In genomic region chr11:80204037-80204436, GRCm38 (mm10) we compare ENCODE assay signal across 16 mouse cellular contexts. TPM values are rescaled to one million over a fixed set of nuclear protein-coding genes. Genes with fewer than 3 reads are reported as not detected.
DNase-seq lines count a peak whose midpoint lies in the region.
"Had no signal": no experiment of that assay in that cellular context is flagged by ENCODE, and none has a peak within 500 bp of the region (broad histone marks: within the 10 kb centered on the region; RNA-seq: fewer than 3 reads in every experiment).

No protein-coding gene starts in this region.

- DNase-seq in cerebellum, adult 18-20 months, result peak; percentile 15 to 39
- DNase-seq in cerebellum, adult 11 months, result no peak
- DNase-seq in cerebellum, adult 9-10 months, result peak; percentile 53
- DNase-seq in layer of hippocampus, adult 11-12 months (ENCODE audit: low spot score), result peak; percentile 47
- peak; percentile 26 to 33 for DNase-seq in layer of hippocampus, postnatal 36 days
- no peak for DNase-seq in right cerebral cortex, postnatal 14 days
- no peak for DNase-seq in kidney, postnatal 36 days
- DNase-seq: adrenal gland, postnatal 14 days; forebrain, postnatal 0 days; gastrocnemius, postnatal 25 days; heart, adult 2 months; kidney, adult 18-20 months; liver, postnatal 0 days; right cerebral cortex, postnatal 4 days; thymus, adult 18-20 months; thymus, postnatal 4 days had no signal

RNA-seq across cellular contexts. Expression of gene Rhot1, which starts 4.8 kb away (rescaled TPM):
- total RNA-seq in layer of hippocampus, postnatal 36 days (2021), result 10 to 100 TPM; 70.9 to 73.4 TPM

RNA-seq across cellular contexts. Expression of gene Rnf135, which starts 20.4 kb away (rescaled TPM):
- 1 to 10 TPM; 3.8 to 3.9 TPM for total RNA-seq in layer of hippocampus, postnatal 36 days (2021)

RNA-seq across cellular contexts. Expression of gene Adap2, which starts 50.1 kb away (rescaled TPM):
- 1 to 10 TPM; 6.0 to 6.5 TPM for total RNA-seq in layer of hippocampus, postnatal 36 days (2021)

Comparison
In these comparisons a context has a peak if more than half of its experiments do, and no peak if none do; other contexts are left out.
1. DNase-seq: peak in cerebellum, adult 18-20 months (2 of 2), cerebellum, adult 9-10 months (single experiment), layer of hippocampus, adult 11-12 months (single experiment) and layer of hippocampus, postnatal 36 days (2 of 2); none in cerebellum, adult 11 months (single experiment), right cerebral cortex, postnatal 14 days (single experiment) and kidney, postnatal 36 days (0 of 2).